Mouse (Mus musculus): ENCODE data around the gene Asic5. TPM values are rescaled to one million over a fixed set of nuclear protein-coding genes. Genes with fewer than 3 reads are reported as not detected.

Gene Asic5
- polyA plus RNA-seq, 1 experiment from 2014 or later: not detected

DNA sequence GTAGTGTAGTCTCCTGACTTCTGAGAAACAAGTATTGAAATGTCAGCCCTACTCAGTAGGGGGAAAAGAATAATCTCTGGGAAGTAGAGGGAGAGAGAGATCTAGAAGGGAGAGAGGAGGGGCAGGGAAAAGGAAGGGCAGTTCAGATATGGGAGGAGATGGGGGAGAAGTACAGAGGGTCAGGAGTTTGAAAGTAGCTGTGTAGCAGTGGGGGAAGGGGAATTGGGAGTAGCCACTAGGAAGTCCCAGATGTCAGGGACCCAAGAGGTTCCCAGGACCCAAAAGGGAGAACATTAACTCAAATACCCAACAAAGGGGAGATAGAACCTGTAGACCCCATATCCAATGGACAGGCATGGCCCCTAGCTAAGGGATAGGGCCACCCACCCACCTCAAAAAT lies 6.0 kb upstream of the Asic5 start, which contains the start of gene Tdo2:
Gene Tdo2 (minus strand): TSS at position 101 of the 400 bp plus-strand sequence.
- Histone ChIP-seq H3K4me3 (no peak within 1 kb of the TSS), H3K27me3 (no peaks in the 10 kb centered on the region), H3K9ac (no peak within 1 kb of the TSS), H3K36me3 (no peaks in the 10 kb centered on the region), H3K4me2 (no peak within 1 kb of the TSS), H3K9me3 (no peaks in the 10 kb centered on the region), H3K27ac (no peak within 1 kb of the TSS), H3K4me1 (no peaks in the 10 kb centered on the region)
- ATAC-seq (ENCODE audit: borderline replicate concordance, extremely low read depth, low FRiP score, low TSS enrichment): no peak

DNA sequence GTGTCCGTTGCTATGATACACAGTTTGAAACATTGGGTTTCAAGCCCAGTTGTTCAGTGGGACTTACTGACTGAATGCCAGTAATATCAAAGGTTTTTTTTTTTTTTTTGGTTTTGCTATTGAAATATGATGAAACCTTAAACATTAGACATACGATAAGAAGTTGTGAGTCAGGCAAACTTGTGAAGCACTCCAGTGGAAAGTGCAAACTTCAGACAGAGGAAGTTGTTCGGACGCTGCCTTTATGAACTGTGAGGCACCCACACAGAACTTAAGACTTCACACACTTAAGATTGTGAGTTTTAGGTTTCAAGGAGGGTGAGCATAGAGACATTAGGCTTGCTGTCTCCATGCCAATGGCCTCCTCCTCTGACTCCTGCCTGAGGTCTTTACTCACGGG lies 514 bp upstream of the Asic5 start:
- Histone ChIP-seq H3K27me3 (no peaks in the 10 kb centered on the region), H3K9me3 (no peaks in the 10 kb centered on the region), H3K36me3 (no peaks in the 10 kb centered on the region), H3K4me2 (no peak overlapping the region), H3K9ac (no peak overlapping the region), H3K4me1 (peaks cover 4% of the 10 kb centered on the region; the same call in 1 of the 2 replicates), H3K27ac (no peak overlapping the region), H3K4me3 (no peak overlapping the region)
- WGBS: 50% methylated on average over 5 of the region's 5 CpGs
- ATAC-seq (ENCODE audit: borderline replicate concordance, extremely low read depth, low FRiP score, low TSS enrichment): no peak

DNA sequence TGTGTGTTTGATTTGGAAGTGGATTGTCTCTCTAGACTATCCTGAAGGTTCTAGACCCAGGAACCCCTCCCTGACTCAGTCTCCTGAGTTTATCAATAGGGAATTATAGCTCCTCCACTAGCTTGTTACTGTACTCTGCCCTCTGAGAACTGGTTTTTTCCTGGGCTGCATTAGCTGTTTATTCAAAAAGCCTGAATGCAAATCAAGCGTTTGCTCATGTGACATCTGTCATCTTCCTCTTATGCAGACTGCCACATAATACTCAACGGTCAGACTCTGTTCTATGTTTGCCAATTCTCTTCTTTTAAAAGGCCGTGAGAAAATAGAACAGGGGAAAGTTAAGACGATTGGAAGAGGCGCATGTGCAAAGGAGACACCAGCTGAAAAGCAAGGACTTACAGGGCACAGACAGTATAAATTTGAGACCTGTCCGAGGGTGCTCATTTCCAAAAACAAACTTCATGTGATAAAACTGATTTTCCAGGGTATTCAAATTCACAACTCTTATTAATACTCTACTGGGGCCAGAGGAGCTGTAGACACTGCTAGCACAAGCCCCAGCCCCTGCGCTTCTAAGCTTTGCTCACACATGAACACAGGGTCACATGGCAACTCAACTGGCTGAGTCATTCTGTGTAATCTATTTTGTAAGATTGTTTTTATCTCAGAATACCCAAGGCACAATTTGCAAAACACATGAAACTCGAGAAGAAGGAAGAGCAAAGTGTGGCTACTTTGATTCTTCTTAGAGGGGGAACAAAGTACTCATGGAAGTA lies 1.2 kb downstream of the Asic5 start:
- ATAC-seq (ENCODE audit: borderline replicate concordance, extremely low read depth, low FRiP score, low TSS enrichment): no peak

DNA sequence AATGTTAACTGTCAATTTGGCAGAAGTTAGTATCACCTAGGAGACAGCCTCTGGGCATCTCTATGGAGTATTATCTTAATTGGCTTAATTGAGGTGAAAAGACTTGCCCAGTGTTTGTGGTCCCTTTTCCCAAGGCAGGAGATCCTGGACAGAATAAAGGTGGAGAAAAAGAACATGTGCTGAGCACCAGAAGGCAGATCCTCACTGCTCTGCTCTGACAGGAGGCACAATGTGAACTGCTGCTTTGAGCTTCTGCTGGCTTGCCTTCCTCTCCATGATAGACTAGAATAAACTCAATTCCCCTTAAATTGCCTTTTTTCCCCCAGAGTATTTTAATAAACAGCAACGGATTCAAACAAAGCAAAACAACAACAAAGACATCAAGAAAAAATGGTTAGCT lies 3.0 kb downstream of the Asic5 start:
- no peak overlapping the region for H3K4me3 ChIP-seq
- WGBS: 56% methylated on average over 1 of the region's 1 CpGs
- ATAC-seq (ENCODE audit: borderline replicate concordance, extremely low read depth, low FRiP score, low TSS enrichment): no peak
- H3K9ac ChIP-seq: no peak overlapping the region
- H3K9me3 ChIP-seq: no peaks in the 10 kb centered on the region
- no peaks in the 10 kb centered on the region for H3K36me3 ChIP-seq
- no peaks in the 10 kb centered on the region for H3K27me3 ChIP-seq
- no peak overlapping the region for H3K27ac ChIP-seq
- peaks cover 12% of the 10 kb centered on the region for H3K4me1 ChIP-seq
- H3K4me2 ChIP-seq: no peak overlapping the region

More for the DNA sequence above, 1.2 kb downstream of the Asic5 start:
- Histone ChIP-seq H3K9me3 (no peaks in the 10 kb centered on the region), H3K4me2 (no peak overlapping the region), H3K4me3 (no peak overlapping the region), H3K9ac (no peak overlapping the region), H3K4me1 (peaks cover 4% of the 10 kb centered on the region; the same call in 1 of the 2 replicates), H3K36me3 (no peaks in the 10 kb centered on the region), H3K27ac (no peak overlapping the region), H3K27me3 (no peaks in the 10 kb centered on the region)
- WGBS: 65% methylated on average over 8 of the region's 8 CpGs

DNA sequence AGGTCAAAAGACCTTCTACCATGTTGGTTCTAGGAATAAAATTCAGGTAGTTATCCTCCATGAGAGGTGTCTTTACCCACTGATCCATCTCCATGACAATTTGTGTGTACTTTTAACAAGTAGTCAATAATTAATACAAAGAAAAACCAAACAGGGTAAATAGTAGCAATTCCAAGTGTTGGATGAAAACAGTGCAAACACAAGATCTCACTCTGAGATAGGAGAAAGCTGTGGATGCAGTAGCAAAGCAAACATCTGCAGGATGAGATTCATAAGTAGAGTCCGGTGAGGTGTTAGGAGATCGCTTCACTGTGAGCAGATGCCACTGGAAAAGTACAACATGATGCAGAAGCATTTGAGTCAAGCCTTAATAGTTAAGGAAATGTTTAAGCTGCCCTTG lies 4.0 kb downstream of the Asic5 start:
- H3K9ac ChIP-seq: no peak overlapping the region
- peaks cover 12% of the 10 kb centered on the region for H3K4me1 ChIP-seq
- no peak overlapping the region for H3K4me2 ChIP-seq
- 80% methylated on average over 2 of the region's 2 CpGs for WGBS
- no peak for ATAC-seq (ENCODE audit: borderline replicate concordance, extremely low read depth, low FRiP score, low TSS enrichment)
- no peaks in the 10 kb centered on the region for H3K27me3 ChIP-seq
- H3K36me3 ChIP-seq: no peaks in the 10 kb centered on the region
- no peak overlapping the region for H3K27ac ChIP-seq
- no peak overlapping the region for H3K4me3 ChIP-seq
- H3K9me3 ChIP-seq: no peaks in the 10 kb centered on the region

DNA sequence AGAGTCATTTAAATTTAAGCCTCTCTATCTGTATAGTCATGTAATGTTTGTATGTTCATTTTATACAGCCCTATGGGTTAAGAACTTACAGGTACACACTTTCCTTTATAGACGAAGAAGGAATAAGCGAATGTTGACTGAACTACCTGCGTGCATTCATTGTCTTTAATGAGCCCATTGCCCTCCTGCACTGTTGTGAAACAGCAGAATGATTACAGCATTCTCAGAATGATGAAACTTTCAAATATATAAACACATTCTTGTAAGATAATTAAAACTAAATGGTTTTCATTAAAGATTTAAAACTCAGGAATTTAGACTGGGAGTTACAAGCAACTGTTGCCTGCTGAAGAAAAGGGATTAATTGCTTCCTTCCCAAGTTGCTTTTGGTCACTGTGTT lies 5.5 kb downstream of the Asic5 start:
- Histone ChIP-seq H3K27ac (no peak overlapping the region), H3K4me2 (no peak overlapping the region), H3K36me3 (no peaks in the 10 kb centered on the region), H3K9ac (no peak overlapping the region), H3K4me3 (no peak overlapping the region), H3K27me3 (no peaks in the 10 kb centered on the region), H3K9me3 (no peaks in the 10 kb centered on the region), H3K4me1 (peaks cover 8% of the 10 kb centered on the region; the same call in 1 of the 2 replicates)
- ATAC-seq (ENCODE audit: borderline replicate concordance, extremely low read depth, low FRiP score, low TSS enrichment): no peak
- WGBS: 89% methylated on average over 3 of the region's 3 CpGs

DNA sequence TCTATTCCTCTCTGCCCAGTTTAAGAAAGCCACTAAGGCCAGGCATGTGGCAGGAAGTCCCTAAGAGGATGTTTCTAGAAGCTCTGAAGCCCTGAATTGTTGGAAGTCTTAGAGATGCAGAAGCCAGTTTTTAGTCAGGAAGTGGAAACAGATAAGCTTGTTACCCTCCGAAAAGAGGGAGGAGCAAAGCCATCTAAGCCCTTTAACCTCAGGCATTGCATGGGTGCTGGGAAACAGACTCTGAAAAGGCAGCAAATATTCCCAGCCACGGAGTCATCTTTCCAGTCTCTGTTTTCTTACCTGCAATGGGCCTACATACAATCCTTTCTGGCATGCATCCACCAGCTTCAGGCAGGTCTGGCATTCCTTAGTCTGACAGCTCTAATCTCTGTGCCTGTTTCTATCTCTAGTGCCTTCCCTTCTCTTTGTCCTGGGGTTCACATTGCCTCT lies 7.6 kb downstream of the Asic5 start:
- WGBS: 17% methylated on average over 2 of the region's 2 CpGs
- no peaks in the 10 kb centered on the region for H3K9me3 ChIP-seq
- peak overlapping the region; percentile 26; the same call in 1 of the 2 replicates for H3K27ac ChIP-seq
- H3K4me2 ChIP-seq: no peak overlapping the region
- peaks cover 8% of the 10 kb centered on the region; the same call in 1 of the 2 replicates for H3K4me1 ChIP-seq
- no peaks in the 10 kb centered on the region for H3K27me3 ChIP-seq
- no peak overlapping the region for H3K4me3 ChIP-seq
- no peak for ATAC-seq (ENCODE audit: borderline replicate concordance, extremely low read depth, low FRiP score, low TSS enrichment)
- no peaks in the 10 kb centered on the region for H3K36me3 ChIP-seq
- no peak overlapping the region for H3K9ac ChIP-seq

DNA sequence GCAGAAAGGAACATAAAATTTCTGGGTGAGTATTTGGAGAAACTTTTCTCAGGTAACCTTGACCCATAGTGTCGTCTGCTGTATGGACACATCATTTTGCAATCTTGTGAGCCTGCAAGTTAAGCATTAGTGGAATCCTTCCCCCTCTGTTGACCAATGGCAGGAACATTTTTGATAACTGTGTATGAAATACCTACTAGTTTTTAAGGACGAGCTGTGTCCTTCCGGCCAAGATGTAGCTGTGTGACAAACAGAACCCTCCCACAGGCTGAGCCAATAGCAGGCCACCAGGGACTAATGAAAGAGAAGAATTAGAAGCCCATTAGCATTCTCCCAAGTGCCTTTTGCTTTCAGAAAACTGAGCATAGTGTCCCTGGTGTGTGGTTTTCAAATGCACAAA lies 8.4 kb downstream of the Asic5 start:
- H3K4me1 ChIP-seq: peaks cover 8% of the 10 kb centered on the region; the same call in 1 of the 2 replicates
- H3K4me2 ChIP-seq: no peak overlapping the region
- no peaks in the 10 kb centered on the region for H3K27me3 ChIP-seq
- H3K9ac ChIP-seq: no peak overlapping the region
- no peaks in the 10 kb centered on the region for H3K36me3 ChIP-seq
- no peaks in the 10 kb centered on the region for H3K9me3 ChIP-seq
- no peak overlapping the region for H3K4me3 ChIP-seq
- no peak for ATAC-seq (ENCODE audit: borderline replicate concordance, extremely low read depth, low FRiP score, low TSS enrichment)
- WGBS: 59% methylated on average over 3 of the region's 3 CpGs
- no peak overlapping the region for H3K27ac ChIP-seq

DNA sequence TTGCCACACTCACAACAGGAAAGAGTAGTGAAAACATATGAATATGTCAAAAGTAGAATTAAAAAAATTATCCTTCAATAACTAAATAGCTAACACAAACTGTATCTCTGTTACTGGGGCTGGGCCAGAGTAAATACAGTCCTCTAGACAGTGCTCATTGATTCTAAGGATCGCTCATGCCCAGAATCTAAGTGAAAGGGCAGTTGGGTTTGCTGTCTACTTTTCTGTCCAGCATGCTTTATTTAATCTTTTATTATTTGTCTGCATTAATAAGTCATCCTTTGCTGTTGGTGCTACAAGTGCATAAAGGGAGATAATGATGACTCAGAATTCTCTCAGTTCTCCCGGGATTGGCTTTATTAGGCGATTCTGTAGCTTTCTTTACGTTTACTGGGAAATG lies 13.3 kb downstream of the Asic5 start:
- Histone ChIP-seq H3K4me1 (no peaks in the 10 kb centered on the region), H3K27me3 (no peaks in the 10 kb centered on the region), H3K4me3 (no peak overlapping the region), H3K9me3 (no peaks in the 10 kb centered on the region), H3K36me3 (no peaks in the 10 kb centered on the region), H3K27ac (no peak overlapping the region), H3K4me2 (no peak overlapping the region), H3K9ac (no peak overlapping the region)
- no peak for ATAC-seq (ENCODE audit: borderline replicate concordance, extremely low read depth, low FRiP score, low TSS enrichment)
- 37% methylated on average over 4 of the region's 4 CpGs for WGBS

DNA sequence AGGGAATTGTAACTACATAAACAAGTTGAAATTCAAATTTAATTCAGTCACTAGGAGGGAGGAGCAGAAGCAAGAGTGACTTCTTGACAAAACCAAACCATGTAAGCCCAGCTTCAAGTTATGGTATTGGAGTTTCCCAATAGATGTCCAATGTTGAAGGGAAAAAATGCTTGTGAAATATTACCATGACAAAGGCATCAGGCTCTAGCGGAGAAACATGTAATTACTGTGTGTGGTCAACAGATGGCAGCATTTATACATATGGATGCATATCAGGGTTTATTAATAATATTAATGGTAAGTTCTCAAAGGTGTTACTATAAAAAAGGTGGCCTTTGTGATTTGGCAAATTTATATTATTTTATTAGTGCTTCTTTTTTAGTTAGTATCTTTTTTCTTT lies 13.9 kb downstream of the Asic5 start:
- no peaks in the 10 kb centered on the region for H3K4me1 ChIP-seq
- WGBS: 0% methylated on average over 1 of the region's 1 CpGs

DNA sequence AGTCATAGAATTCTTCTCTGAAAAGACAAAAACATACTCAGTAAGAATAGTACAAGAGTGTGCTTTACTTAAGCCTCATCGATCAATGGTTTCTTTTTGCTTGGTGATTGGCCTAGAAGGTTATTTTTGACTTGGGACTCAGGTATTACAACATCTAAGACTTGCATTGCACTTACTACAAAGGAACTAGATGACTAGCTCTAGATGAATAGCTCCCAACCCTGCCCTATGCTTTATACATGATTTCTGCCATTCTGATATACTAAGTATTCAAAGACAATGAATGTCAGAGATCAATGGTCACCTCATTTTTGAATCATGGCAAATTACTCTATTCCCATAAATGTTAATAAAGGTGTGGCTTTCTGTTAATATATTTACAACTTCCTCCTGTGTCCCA lies 24.9 kb downstream of the Asic5 start:
- 93% methylated on average over 1 of the region's 1 CpGs for WGBS
- no peak for ATAC-seq (ENCODE audit: borderline replicate concordance, extremely low read depth, low FRiP score, low TSS enrichment)
- Histone ChIP-seq H3K9me3 (no peaks in the 10 kb centered on the region), H3K4me1 (no peaks in the 10 kb centered on the region), H3K27ac (no peak overlapping the region), H3K4me2 (no peak overlapping the region), H3K27me3 (no peaks in the 10 kb centered on the region), H3K36me3 (no peaks in the 10 kb centered on the region), H3K4me3 (no peak overlapping the region), H3K9ac (no peak overlapping the region)

More for the DNA sequence above, 13.9 kb downstream of the Asic5 start:
- Histone ChIP-seq H3K36me3 (no peaks in the 10 kb centered on the region), H3K4me2 (no peak overlapping the region), H3K27ac (no peak overlapping the region), H3K9ac (no peak overlapping the region), H3K4me3 (no peak overlapping the region), H3K9me3 (no peaks in the 10 kb centered on the region), H3K27me3 (no peaks in the 10 kb centered on the region)
- ATAC-seq (ENCODE audit: borderline replicate concordance, extremely low read depth, low FRiP score, low TSS enrichment): no peak

DNA sequence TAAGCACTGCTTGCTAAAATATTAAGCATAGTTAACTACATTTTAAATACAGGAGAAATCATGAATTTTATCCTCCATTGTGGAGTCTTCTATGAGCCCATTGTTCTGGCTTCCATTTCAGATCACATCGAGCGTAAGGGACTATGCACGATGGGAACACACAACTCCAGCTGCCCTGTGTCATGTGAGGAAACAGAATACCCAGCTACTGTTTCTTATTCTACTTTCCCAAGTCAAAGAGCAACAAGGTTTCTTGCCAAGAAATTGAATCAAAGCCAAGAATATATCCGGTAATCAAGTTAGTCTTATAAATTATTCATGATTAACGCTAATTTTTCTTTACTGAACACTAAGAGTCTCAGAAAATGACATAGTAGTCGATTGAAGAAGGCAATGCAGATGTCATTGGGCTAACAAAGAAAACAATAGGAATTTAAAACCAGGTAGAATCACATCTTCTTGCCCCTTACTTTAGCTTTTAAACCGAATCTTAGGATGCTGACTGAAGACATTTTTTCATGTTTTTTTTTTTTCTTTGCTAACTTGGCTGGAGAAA lies 32.1 kb downstream of the Asic5 start:
- WGBS: 61% methylated on average over 7 of the region's 7 CpGs
- Histone ChIP-seq H3K4me3 (no peak overlapping the region), H3K9me3 (no peaks in the 10 kb centered on the region), H3K27me3 (no peaks in the 10 kb centered on the region), H3K36me3 (no peaks in the 10 kb centered on the region), H3K9ac (no peak overlapping the region), H3K4me2 (no peak overlapping the region), H3K4me1 (no peaks in the 10 kb centered on the region), H3K27ac (no peak overlapping the region)
- ATAC-seq (ENCODE audit: borderline replicate concordance, extremely low read depth, low FRiP score, low TSS enrichment): no peak
